Mouse (Mus musculus) MEL (cell line): ENCODE measurements around the gene Tango2. TPM values are rescaled to one million over a fixed set of nuclear protein-coding genes. Genes with fewer than 3 reads are reported as not detected.

Experiments used
- DNase-seq: peaks from one replicate; pipeline ENCODE4 v3.0.0; 2011; ENCODE audit warnings: low read depth, low spot score
- H3K27ac ChIP-seq: 2 replicates; pipeline ENCODE4 v1.5.1; 2012; ENCODE audit warnings: low read depth, mild to moderate bottlenecking, control low read depth, low read length, moderate library complexity; ENCODE audit not compliant: control insufficient read depth
- H3K27me3 ChIP-seq, 2 experiments: fragments of 150-350 bp in 1 of 2; sonication (generic) in 1 of 2; 2 replicates each; pipeline ENCODE4 v1.6.1; 2012; ENCODE audit warnings: low read length in 2 of 2, mild to moderate bottlenecking in 2 of 2, improper control_type of control experiment in 1 of 2, moderate library complexity in 1 of 2; ENCODE audit not compliant: insufficient read depth in 2 of 2, control insufficient read depth in 1 of 2
- H3K36me3 ChIP-seq, 2 experiments: 2 replicates each; pipeline ENCODE4 v1.6.1; 2012 to 2014; ENCODE audit warnings: low read length in 2 of 2, improper control_type of control experiment in 1 of 2, inconsistent platforms in 1 of 2, mild to moderate bottlenecking in 1 of 2; ENCODE audit not compliant: insufficient read depth in 2 of 2, control insufficient read depth in 1 of 2
- H3K4me1 ChIP-seq, 2 experiments: fragments of 150-350 bp in 1 of 2; sonication (generic) in 1 of 2; 2 replicates each; pipeline ENCODE4 v1.6.1; 2012; ENCODE audit warnings: low read length in 2 of 2, improper control_type of control experiment in 1 of 2, mild to moderate bottlenecking in 1 of 2; ENCODE audit not compliant: insufficient read depth in 2 of 2, control insufficient read depth in 1 of 2
- H3K4me3 ChIP-seq, 2 experiments: fragments of 150-350 bp in 1 of 2; sonication (generic) in 1 of 2; 2 replicates each; pipeline ENCODE4 v1.5.1; 2012; ENCODE audit warnings: low read depth in 2 of 2, low read length in 2 of 2, mild to moderate bottlenecking in 2 of 2, moderate library complexity in 2 of 2, control low read depth in 1 of 2, improper control_type of control experiment in 1 of 2; ENCODE audit not compliant: control insufficient read depth in 1 of 2, insufficient read depth in 1 of 2
- H3K79me2 ChIP-seq: 2 replicates; pipeline ENCODE4 v1.6.1; 2012; ENCODE audit warnings: mild to moderate bottlenecking, low read length, moderate library complexity; ENCODE audit not compliant: control insufficient read depth, poor library complexity, insufficient read depth
- H3K9ac ChIP-seq: 2 replicates; pipeline ENCODE4 v1.6.1; 2012; ENCODE audit warnings: low read depth, mild to moderate bottlenecking, control low read depth, low read length, moderate library complexity; ENCODE audit not compliant: control insufficient read depth, poor library complexity, severe bottlenecking
- H3K9me3 ChIP-seq: fragments of 150-350 bp; sonication (generic); replicated peaks from 2 replicates; pipeline ENCODE4 v1.6.1; 2012; ENCODE audit warnings: mild to moderate bottlenecking, low read length, improper control_type of control experiment, moderate library complexity; ENCODE audit not compliant: insufficient read depth
- BHLHE40 ChIP-seq: IDR thresholded peaks from 2 replicates; pipeline ENCODE4 v1.6.1; 2012; ENCODE audit warnings: low read depth, mild to moderate bottlenecking, inconsistent platforms, low read length, improper control_type of control experiment, borderline replicate concordance
- CTCF ChIP-seq, 3 experiments: IDR thresholded peaks in 2 of 3; conservative IDR thresholded peaks in 1 of 3; 2 replicates each; pipeline ENCODE4 v1.5.1; 2011 to 2012; ENCODE audit warnings: low read length in 3 of 3, low read depth in 2 of 3, mild to moderate bottlenecking in 2 of 3, improper control_type of control experiment in 1 of 3, inconsistent platforms in 1 of 3, mixed read lengths in 1 of 3, moderate library complexity in 1 of 3; ENCODE audit not compliant: control insufficient read depth in 1 of 3, insufficient read depth in 1 of 3, poor library complexity in 1 of 3, severe bottlenecking in 1 of 3
- EP300 ChIP-seq, 2 experiments: IDR thresholded peaks; 2 replicates each; pipeline ENCODE4 v1.6.1; 2011; ENCODE audit warnings: improper control_type of control experiment in 2 of 2, low read length in 2 of 2, low read depth in 1 of 2, mild to moderate bottlenecking in 1 of 2
- GATA1 ChIP-seq: IDR thresholded peaks from 2 replicates; pipeline ENCODE4 v1.6.1; 2011; ENCODE audit warnings: low read depth, low read length, improper control_type of control experiment
- HCFC1 ChIP-seq: IDR thresholded peaks from 2 replicates; pipeline ENCODE4 v1.6.1; 2012; ENCODE audit warnings: low read depth, mild to moderate bottlenecking, inconsistent platforms, low read length, improper control_type of control experiment, moderate library complexity
- JUND ChIP-seq: IDR thresholded peaks from 2 replicates; pipeline ENCODE4 v1.6.1; 2011; ENCODE audit warnings: low read depth, mild to moderate bottlenecking, improper control_type of control experiment, low read length
- KAT2A ChIP-seq: conservative IDR thresholded peaks from 2 replicates; pipeline ENCODE4 v1.6.1; 2012; ENCODE audit warnings: low read depth, low read length, improper control_type of control experiment, inconsistent platforms
- MYB ChIP-seq: IDR thresholded peaks from 2 replicates; pipeline ENCODE4 v1.6.1; 2011; ENCODE audit warnings: mild to moderate bottlenecking, low read depth, low read length, improper control_type of control experiment
- MYC ChIP-seq: IDR thresholded peaks from 2 replicates; pipeline ENCODE4 v1.6.1; 2011; ENCODE audit warnings: low read depth, mild to moderate bottlenecking, low read length, improper control_type of control experiment, moderate library complexity
- NELFE ChIP-seq: IDR thresholded peaks from 2 replicates; pipeline ENCODE4 v1.6.1; 2011; ENCODE audit warnings: low read depth, low read length, improper control_type of control experiment
- POLR2A ChIP-seq, 2 experiments: IDR thresholded peaks; 2 replicates each; pipeline ENCODE4 v1.6.1; 2011 to 2012; ENCODE audit warnings: low read length in 2 of 2, mild to moderate bottlenecking in 2 of 2, control low read depth in 1 of 2, improper control_type of control experiment in 1 of 2, low read depth in 1 of 2, moderate library complexity in 1 of 2; ENCODE audit not compliant: control insufficient read depth in 1 of 2, insufficient read depth in 1 of 2, poor library complexity in 1 of 2
- POLR2AphosphoS2 ChIP-seq: IDR thresholded peaks from 2 replicates; pipeline ENCODE4 v1.6.1; 2011; ENCODE audit warnings: low read length, improper control_type of control experiment
- POLR2AphosphoS5 ChIP-seq: IDR thresholded peaks from 2 replicates; pipeline ENCODE4 v1.6.1; 2012; ENCODE audit warnings: low read depth, borderline replicate concordance, mild to moderate bottlenecking, inconsistent platforms, low read length, moderate library complexity, mixed read lengths
- SIN3A ChIP-seq: IDR thresholded peaks from 2 replicates; pipeline ENCODE4 v1.6.1; 2012; ENCODE audit warnings: low read length, improper control_type of control experiment, inconsistent platforms
- TCF12 ChIP-seq: IDR thresholded peaks from 2 replicates; pipeline ENCODE4 v1.6.1; 2014; ENCODE audit warnings: low read depth, mild to moderate bottlenecking, inconsistent platforms, low read length, improper control_type of control experiment, moderate library complexity
- UBTF ChIP-seq: IDR thresholded peaks from 2 replicates; pipeline ENCODE4 v1.6.1; 2012; ENCODE audit warnings: low read depth, mild to moderate bottlenecking, inconsistent platforms, low read length, improper control_type of control experiment, moderate library complexity, borderline replicate concordance; ENCODE audit not compliant: insufficient read depth
- ZNF384 ChIP-seq: IDR thresholded peaks from 2 replicates; pipeline ENCODE4 v1.6.1; 2012; ENCODE audit warnings: low read depth, mild to moderate bottlenecking, inconsistent platforms, low read length, improper control_type of control experiment
- polyA plus RNA-seq, 2 experiments: library from polyadenylated mRNA; stranded (reverse) in 1 of 2; unstranded in 1 of 2; fragments of >175 nt in 1 of 2; fragments of >200 nt in 1 of 2; gene quantifications; 2 replicates each; pipeline versions ENCODE4 v1.2.1 to v1.2.4; 2012; ENCODE audit warnings: low replicate concordance in 2 of 2, low read depth in 1 of 2; ENCODE audit not compliant: insufficient read length in 2 of 2, insufficient read depth in 1 of 2, missing spikeins in 1 of 2
- total RNA-seq: library from RNA; depleted of rRNA; stranded (reverse); fragments of 300-350 nt; gene quantifications from 2 replicates; pipeline ENCODE4 v1.2.3, GENCODE M21; 2012

The Tango2 gene
- total and polyA plus RNA-seq, 3 experiments = 55.9 to 98.3 TPM; not detected in 1

DNA sequence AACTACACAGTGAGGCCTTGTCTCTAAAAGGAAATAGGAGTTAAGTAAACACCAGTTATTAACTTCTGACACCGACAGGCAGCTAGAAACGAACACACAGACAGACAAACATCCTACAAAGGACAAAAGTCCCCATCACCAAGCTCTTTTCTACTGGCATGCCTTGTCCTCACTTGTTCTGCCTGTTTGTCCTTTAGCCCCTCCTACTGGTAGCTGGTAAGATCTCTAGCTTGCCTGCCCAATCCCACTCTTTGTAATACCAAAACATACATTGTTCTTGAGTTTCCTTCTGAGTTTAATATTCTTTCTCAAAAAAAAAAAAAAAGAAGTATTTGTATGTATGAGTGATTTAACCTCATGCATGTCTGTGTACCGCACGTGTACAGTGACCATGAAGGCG lies 79.7 kb downstream of the Tango2 start:
- no peak overlapping the region for H3K4me3 ChIP-seq
- no peaks in the 10 kb centered on the region for H3K79me2 ChIP-seq
- H3K9me3 ChIP-seq = no peaks in the 10 kb centered on the region
- H3K27me3 ChIP-seq = no peaks in the 10 kb centered on the region
- no peak overlapping the region for H3K9ac ChIP-seq
- DNase-seq = peak; percentile 64
- peaks cover 4 to 15% of the 10 kb centered on the region in 2 experiments; a peak in 3 of 4 replicates for H3K4me1 ChIP-seq
- H3K36me3 ChIP-seq = peaks cover 23 to 62% of the 10 kb centered on the region in 2 experiments
- H3K27ac ChIP-seq = no peak overlapping the region
- no peak for TF ChIP-seq HCFC1
- TF ChIP-seq CTCF (IDR thresholded peaks at IDR 0.05 in 2 of 3, conservative IDR thresholded peaks at IDR 0.05 in 1 of 3; ENCODE audit: control insufficient read depth in 1 of 3, insufficient read depth in 1 of 3, low read depth in 2 of 3, low read length in 3 of 3, poor library complexity in 1 of 3, severe bottlenecking in 1 of 3) = peak in 2 of 3 experiments; percentile 42 to 43; a peak in 4 of 6 replicates

DNA sequence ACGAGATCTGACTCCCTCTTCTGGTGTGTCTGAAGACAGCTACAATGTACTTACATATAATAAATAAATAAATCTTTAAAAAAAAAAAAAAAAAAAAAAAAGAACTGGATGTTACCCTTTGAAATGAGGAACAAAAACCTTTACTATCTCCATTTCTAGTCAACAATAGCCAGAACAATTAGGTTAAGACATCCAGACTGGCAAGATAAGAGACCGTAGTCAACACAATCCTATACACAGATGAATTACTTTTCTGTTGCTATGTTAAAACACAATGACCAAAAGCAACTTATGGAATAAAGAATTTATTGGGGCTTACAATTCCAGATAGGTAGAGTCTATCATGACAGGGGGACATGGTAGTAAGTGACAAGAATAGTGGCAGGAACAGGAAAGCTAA lies 82.9 kb downstream of the Tango2 start:
- DNase-seq = peak; percentile 59
- Histone ChIP-seq H3K27me3 (no peaks in the 10 kb centered on the region), H3K4me1 (peaks cover 4 to 15% of the 10 kb centered on the region in 2 experiments; a peak in 3 of 4 replicates), H3K9me3 (no peaks in the 10 kb centered on the region), H3K9ac (no peak overlapping the region), H3K36me3 (peaks cover 23 to 50% of the 10 kb centered on the region in 2 experiments), H3K79me2 (no peaks in the 10 kb centered on the region), H3K27ac (no peak overlapping the region; the same call in 1 of the 2 replicates), H3K4me3 (no peak overlapping the region)
- TF ChIP-seq JUND (no peak), KAT2A (no peak), GATA1 (peak; percentile 55; the same call in 1 of the 2 replicates), EP300 (IDR thresholded peaks at IDR 0.05; ENCODE audit: low read depth in 1 of 2, low read length in 2 of 2) (peak; percentile 23 to 55; a peak in 2 of 4 replicates), SIN3A (peak; percentile 36; the same call in 1 of the 2 replicates), NELFE (no peak), CTCF (IDR thresholded peaks at IDR 0.05 in 2 of 3, conservative IDR thresholded peaks at IDR 0.05 in 1 of 3; ENCODE audit: control insufficient read depth in 1 of 3, insufficient read depth in 1 of 3, low read depth in 2 of 3, low read length in 3 of 3, poor library complexity in 1 of 3, severe bottlenecking in 1 of 3) (no peak), ZNF384 (peak; percentile 84), BHLHE40 (no peak), MYB (no peak), POLR2AphosphoS2 (no peak)

DNA sequence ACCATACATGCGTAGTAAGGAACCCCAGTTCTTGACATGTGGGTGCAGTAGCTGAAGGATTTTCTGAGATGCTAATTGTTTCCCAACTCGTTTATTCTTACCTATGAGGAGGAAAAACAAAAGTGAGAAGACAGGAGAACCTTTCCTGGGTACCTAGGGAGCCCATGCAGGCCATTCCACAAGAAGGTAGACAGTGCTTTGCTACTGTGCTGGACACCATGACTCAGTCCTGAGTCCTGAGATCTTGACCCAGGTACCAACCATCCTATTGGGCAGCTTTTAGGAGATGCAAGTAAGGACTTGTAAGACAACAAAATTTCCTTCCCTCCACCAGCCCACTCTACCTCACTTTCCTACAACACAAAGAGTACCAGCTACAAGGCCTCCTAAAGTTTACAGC lies 89.7 kb downstream of the Tango2 start, which contains the start of gene Gm49776:
Gene Gm49776 (minus strand): TSS at position 101 of the 400 bp plus-strand sequence.
- no peaks in the 10 kb centered on the region for H3K9me3 ChIP-seq
- H3K4me1 ChIP-seq = no peaks in the 10 kb centered on the region
- no peaks in the 10 kb centered on the region for H3K79me2 ChIP-seq
- H3K9ac ChIP-seq = no peak within 1 kb of the TSS
- no peak within 1 kb of the TSS for H3K27ac ChIP-seq
- peaks cover 4 to 38% of the 10 kb centered on the region in 2 experiments; a peak in 3 of 4 replicates for H3K36me3 ChIP-seq
- H3K27me3 ChIP-seq = no peaks in the 10 kb centered on the region
- DNase-seq = no peak
- no peak within 1 kb of the TSS for H3K4me3 ChIP-seq
- TF ChIP-seq POLR2A (IDR thresholded peaks at IDR 0.05; ENCODE audit: control insufficient read depth in 1 of 2, insufficient read depth in 1 of 2, low read depth in 1 of 2, low read length in 2 of 2, poor library complexity in 1 of 2) (peak in 1 of 2 experiments; percentile 28; a peak in 1 of 4 replicates), BHLHE40 (no peak), UBTF (no peak), TCF12 (no peak), POLR2AphosphoS5 (no peak), MYC (no peak)
